Mouse (Mus musculus) CH12.LX (cell line): Measurements from ENCODE around the gene Phykpl. TPM values are rescaled to one million over a fixed set of nuclear protein-coding genes. Genes with fewer than 3 reads are reported as not detected.
A peak's percentile ranks its signal among the peaks of the same experiment; 100 is the strongest.

Source experiments
- DNase-seq: peaks from one replicate; pipeline ENCODE4 v3.0.0-alpha.2; 2013; ENCODE audit errors: extremely low read depth
- H3K27ac ChIP-seq: 2 replicates; pipeline ENCODE4 v1.5.1; 2012; ENCODE audit warnings: low read depth, mild to moderate bottlenecking, control low read depth, moderate library complexity; ENCODE audit not compliant: insufficient read depth
- H3K27me3 ChIP-seq: replicated peaks from 2 replicates; pipeline ENCODE3; 2012; ENCODE audit warnings: inconsistent platforms
- H3K36me3 ChIP-seq, 2 experiments: replicated peaks in 1 of 2; 2 replicates each; pipeline versions ENCODE3 to v1.6.1; 2012; ENCODE audit warnings: inconsistent platforms in 1 of 2, low read length in 1 of 2, mild to moderate bottlenecking in 1 of 2, mixed read lengths in 1 of 2, moderate library complexity in 1 of 2; ENCODE audit not compliant: control insufficient read depth in 1 of 2, insufficient read depth in 1 of 2
- H3K4me1 ChIP-seq, 2 experiments: 2 replicates each; pipeline ENCODE4 v1.6.1; 2012; ENCODE audit warnings: inconsistent platforms in 1 of 2, moderate library complexity in 1 of 2; ENCODE audit not compliant: insufficient read depth in 2 of 2, control insufficient read depth in 1 of 2
- H3K4me2 ChIP-seq: 2 replicates; pipeline ENCODE4 v1.6.1; 2012; ENCODE audit warnings: low read depth, mild to moderate bottlenecking, control low read depth; ENCODE audit not compliant: poor library complexity, insufficient read depth, severe bottlenecking
- H3K4me3 ChIP-seq, 3 experiments: fragments of 150-350 bp in 1 of 3; sonication (generic) in 1 of 3; replicated peaks in 1 of 3; 2 replicates each; pipeline versions ENCODE3 to v1.5.1; 2011 to 2012; ENCODE audit warnings: low read depth in 2 of 3, low read length in 2 of 3, mild to moderate bottlenecking in 2 of 3, moderate library complexity in 2 of 3, control low read depth in 1 of 3, improper control_type of control experiment in 1 of 3, inconsistent platforms in 1 of 3, mixed read lengths in 1 of 3; ENCODE audit not compliant: poor library complexity in 1 of 3
- H3K79me2 ChIP-seq: replicated peaks from 2 replicates; pipeline ENCODE4 v1.6.1; 2012; ENCODE audit warnings: mild to moderate bottlenecking, moderate library complexity; ENCODE audit not compliant: control insufficient read depth, poor library complexity, insufficient read depth, severe bottlenecking; ENCODE audit errors: extremely low read depth
- H3K9ac ChIP-seq: 2 replicates; pipeline ENCODE4 v1.6.1; 2012; ENCODE audit warnings: low read depth, mild to moderate bottlenecking, control low read depth, moderate library complexity; ENCODE audit not compliant: insufficient read depth
- H3K9me3 ChIP-seq: replicated peaks from 2 replicates; pipeline ENCODE3; 2012; ENCODE audit warnings: low read length, inconsistent platforms, mixed read lengths
- BHLHE40 ChIP-seq: IDR thresholded peaks from 2 replicates; pipeline ENCODE4 v1.6.1; 2011; ENCODE audit warnings: mild to moderate bottlenecking, low read depth, low read length, improper control_type of control experiment
- CHD1 ChIP-seq: IDR thresholded peaks from 2 replicates; pipeline ENCODE4 v1.6.1; 2012; ENCODE audit warnings: low read depth, low read length, improper control_type of control experiment, inconsistent platforms
- CHD2 ChIP-seq: IDR thresholded peaks from 2 replicates; pipeline ENCODE4 v1.6.1; 2011; ENCODE audit warnings: low read length, improper control_type of control experiment
- CTCF ChIP-seq, 2 experiments: IDR thresholded peaks in 1 of 2; conservative IDR thresholded peaks in 1 of 2; 2 replicates each; pipeline ENCODE4 v1.5.1; 2011 to 2012; ENCODE audit warnings: low read depth in 2 of 2, low read length in 2 of 2, improper control_type of control experiment in 1 of 2, inconsistent platforms in 1 of 2, mild to moderate bottlenecking in 1 of 2, moderate library complexity in 1 of 2
- E2F4 ChIP-seq: IDR thresholded peaks from 2 replicates; pipeline ENCODE4 v1.6.1; 2011; ENCODE audit warnings: low read depth, low read length, improper control_type of control experiment; ENCODE audit not compliant: insufficient replicate concordance
- ELF1 ChIP-seq: IDR thresholded peaks from 2 replicates; pipeline ENCODE4 v1.6.1; 2014; ENCODE audit warnings: low read depth, mild to moderate bottlenecking, inconsistent platforms, low read length, improper control_type of control experiment
- EP300 ChIP-seq: IDR thresholded peaks from 2 replicates; pipeline ENCODE4 v1.6.1; 2011; ENCODE audit warnings: low read length, improper control_type of control experiment
- ETS1 ChIP-seq: conservative IDR thresholded peaks from 2 replicates; pipeline ENCODE4 v1.6.1; 2012; ENCODE audit warnings: low read depth, mild to moderate bottlenecking, inconsistent platforms, low read length, improper control_type of control experiment, moderate library complexity
- HCFC1 ChIP-seq: IDR thresholded peaks from 2 replicates; pipeline ENCODE4 v1.6.1; 2012; ENCODE audit warnings: low read depth, mild to moderate bottlenecking, inconsistent platforms, low read length, improper control_type of control experiment
- IRF4 ChIP-seq: IDR thresholded peaks from 2 replicates; pipeline ENCODE4 v1.6.1; 2014; ENCODE audit warnings: low read depth, mild to moderate bottlenecking, inconsistent platforms, low read length, improper control_type of control experiment
- JUN ChIP-seq: IDR thresholded peaks from 2 replicates; pipeline ENCODE4 v1.6.1; 2011; ENCODE audit warnings: low read depth, mild to moderate bottlenecking, low read length, improper control_type of control experiment, moderate library complexity; ENCODE audit not compliant: insufficient read depth
- JUND ChIP-seq: conservative IDR thresholded peaks from 2 replicates; pipeline ENCODE4 v1.6.1; 2011; ENCODE audit warnings: low read depth, low read length, improper control_type of control experiment
- KAT2A ChIP-seq: IDR thresholded peaks from 2 replicates; pipeline ENCODE4 v1.6.1; 2012; ENCODE audit warnings: low read length, improper control_type of control experiment, inconsistent platforms; ENCODE audit not compliant: insufficient replicate concordance
- MAFK ChIP-seq: IDR thresholded peaks from 2 replicates; pipeline ENCODE4 v1.6.1; 2011; ENCODE audit warnings: low read length, improper control_type of control experiment; ENCODE audit not compliant: insufficient replicate concordance
- MAX ChIP-seq: IDR thresholded peaks from 2 replicates; pipeline ENCODE4 v1.6.1; 2011; ENCODE audit warnings: low read length, improper control_type of control experiment
- MAZ ChIP-seq: IDR thresholded peaks from 2 replicates; pipeline ENCODE4 v1.6.1; 2012; ENCODE audit warnings: low read depth, mild to moderate bottlenecking, inconsistent platforms, low read length, improper control_type of control experiment, moderate library complexity
- MEF2A ChIP-seq: IDR thresholded peaks from 2 replicates; pipeline ENCODE4 v1.6.1; 2014; ENCODE audit warnings: low read depth, mild to moderate bottlenecking, inconsistent platforms, low read length, improper control_type of control experiment, borderline replicate concordance
- MXI1 ChIP-seq: IDR thresholded peaks from 2 replicates; pipeline ENCODE4 v1.6.1; 2011; ENCODE audit warnings: mild to moderate bottlenecking, low read depth, low read length, improper control_type of control experiment
- MYC ChIP-seq: IDR thresholded peaks from 2 replicates; pipeline ENCODE4 v1.6.1; 2011; ENCODE audit warnings: low read depth, mild to moderate bottlenecking, improper control_type of control experiment, low read length
- NELFE ChIP-seq: IDR thresholded peaks from 2 replicates; pipeline ENCODE4 v1.6.1; 2011; ENCODE audit warnings: low read depth, low read length, improper control_type of control experiment
- NRF1 ChIP-seq: IDR thresholded peaks from 2 replicates; pipeline ENCODE4 v1.6.1; 2014; ENCODE audit warnings: low read depth, mild to moderate bottlenecking, inconsistent platforms, low read length, improper control_type of control experiment, moderate library complexity
- PAX5 ChIP-seq: IDR thresholded peaks from 2 replicates; pipeline ENCODE4 v1.6.1; 2012; ENCODE audit warnings: low read length, inconsistent platforms, mixed read lengths
- POLR2A ChIP-seq: IDR thresholded peaks from 2 replicates; pipeline ENCODE4 v1.6.1; 2011; ENCODE audit warnings: low read depth, mild to moderate bottlenecking, improper control_type of control experiment, low read length
- POLR2AphosphoS2 ChIP-seq: IDR thresholded peaks from 2 replicates; pipeline ENCODE4 v1.6.1; 2011; ENCODE audit warnings: low read depth, low read length, improper control_type of control experiment
- RAD21 ChIP-seq: IDR thresholded peaks from 2 replicates; pipeline ENCODE4 v1.6.1; 2011; ENCODE audit warnings: low read depth, mild to moderate bottlenecking, low read length, improper control_type of control experiment, moderate library complexity
- RCOR1 ChIP-seq: conservative IDR thresholded peaks from 2 replicates; pipeline ENCODE4 v1.6.1; 2012; ENCODE audit warnings: low read depth, mild to moderate bottlenecking, inconsistent platforms, low read length, improper control_type of control experiment
- SIN3A ChIP-seq: IDR thresholded peaks from 2 replicates; pipeline ENCODE4 v1.6.1; 2012; ENCODE audit warnings: low read length, improper control_type of control experiment, inconsistent platforms
- SMC3 ChIP-seq: IDR thresholded peaks from 2 replicates; pipeline ENCODE4 v1.6.1; 2011; ENCODE audit warnings: low read depth, low read length, improper control_type of control experiment
- TBP ChIP-seq: conservative IDR thresholded peaks from 2 replicates; pipeline ENCODE4 v1.6.1; 2011; ENCODE audit warnings: low read depth, low read length, improper control_type of control experiment
- TCF12 ChIP-seq: IDR thresholded peaks from 2 replicates; pipeline ENCODE4 v1.6.1; 2014; ENCODE audit warnings: low read depth, mild to moderate bottlenecking, inconsistent platforms, low read length, improper control_type of control experiment
- UBTF ChIP-seq: IDR thresholded peaks from 2 replicates; pipeline ENCODE4 v1.6.1; 2012; ENCODE audit warnings: low read depth, mild to moderate bottlenecking, inconsistent platforms, low read length, improper control_type of control experiment, moderate library complexity
- USF1 ChIP-seq: IDR thresholded peaks from 2 replicates; pipeline ENCODE4 v1.6.1; 2014; ENCODE audit warnings: low read depth, mild to moderate bottlenecking, inconsistent platforms, low read length, improper control_type of control experiment
- ZC3H11A ChIP-seq: IDR thresholded peaks from 2 replicates; pipeline ENCODE4 v1.6.1; 2012; ENCODE audit warnings: low read depth, mild to moderate bottlenecking, inconsistent platforms, low read length, improper control_type of control experiment
- ZKSCAN1 ChIP-seq: IDR thresholded peaks from 2 replicates; pipeline ENCODE4 v1.6.1; 2012; ENCODE audit warnings: low read depth, inconsistent platforms, low read length, improper control_type of control experiment, borderline replicate concordance
- ZMIZ1 ChIP-seq: IDR thresholded peaks from 2 replicates; pipeline ENCODE4 v1.6.1; 2012; ENCODE audit warnings: low read depth, mild to moderate bottlenecking, inconsistent platforms, low read length, improper control_type of control experiment
- ZNF384 ChIP-seq: IDR thresholded peaks from 2 replicates; pipeline ENCODE4 v1.6.1; 2012; ENCODE audit warnings: low read depth, low read length, improper control_type of control experiment, inconsistent platforms
- dilution Hi-C: fragments of 300-500 bp; cut with MboI; formaldehyde crosslinking; loops from 2 replicates; pipeline ENCODE4 v1.14.3; 2020; ENCODE audit warnings: low sequenced_read_pairs; ENCODE audit not compliant: extremely low pct_unique_long_range_greater_than_20kb, extremely low pct_ligation_motif_present
- in situ Hi-C: fragments of 300-500 bp; cut with MboI; formaldehyde crosslinking; loops from 3 replicates; pipeline ENCODE4 v1.14.3; 2019; ENCODE audit warnings: low sequenced_read_pairs, low pct_ligation_motif_present, low pct_unique_long_range_greater_than_20kb, mixed read lengths
- polyA plus RNA-seq: library from polyadenylated mRNA; unstranded; fragments of >175 nt; gene quantifications from 2 replicates; pipeline ENCODE4 v1.2.1, GENCODE M21; 2012; ENCODE audit warnings: low read depth; ENCODE audit not compliant: insufficient read length
- total RNA-seq, 2 experiments: library from RNA; depleted of rRNA; stranded (reverse); fragments of 300-350 nt in 1 of 2; fragments of >200 nt in 1 of 2; gene quantifications; 2 replicates each; pipeline ENCODE4 v1.2.3; 2012 to 2014

Phykpl gene
- total and polyA plus RNA-seq, 3 experiments: 25.2 to 44.0 (median 30.9) TPM

GRCm38 (mm10) chr11:51644217-51644616, 59.7 kb downstream of the Phykpl start:
- dilution Hi-C loops (no loop called here), in situ Hi-C loops (no loop called here)
- Histone ChIP-seq H3K9ac (peak overlapping the region; percentile 39), H3K27ac (peak overlapping the region; percentile 93), H3K9me3 (no peaks in the 10 kb centered on the region), H3K4me3 (peak overlapping the region; percentile 14 to 37 (median 15)), H3K4me1 (peaks cover 46 to 98% of the 10 kb centered on the region in 2 experiments), H3K79me2 (0 out of 2 replicates have a peak, but pooled peaks cover 6% of the 10 kb centered on the region), H3K4me2 (peak overlapping the region; percentile 2), H3K27me3 (no peaks in the 10 kb centered on the region), H3K36me3 (peaks cover 15 to 61% of the 10 kb centered on the region in 2 experiments)
- DNase-seq: peak; percentile 99
- TF ChIP-seq POLR2AphosphoS2 (no peak), RAD21 (no peak; the same call in 1 of the 2 replicates), MXI1 (peak; percentile 60; the same call in 1 of the 2 replicates), MAZ (peak; percentile 62; the same call in 1 of the 2 replicates), NELFE (peak; percentile 78), PAX5 (no peak), SMC3 (no peak), NRF1 (peak; percentile 95), KAT2A (no peak), ZKSCAN1 (no peak), ZC3H11A (no peak), E2F4 (no peak), USF1 (no peak), ELF1 (no peak), HCFC1 (0 out of 2 replicates have a peak, but pooled peaks have one; percentile 24), ZMIZ1 (no peak), CTCF (conservative IDR thresholded peaks at IDR 0.05 in 1 of 2, IDR thresholded peaks at IDR 0.05 in 1 of 2; ENCODE audit: low read depth in 2 of 2, low read length in 2 of 2) (no peak), JUN (no peak), POLR2A (peak; percentile 68), CHD2 (no peak; the same call in 1 of the 2 replicates), TCF12 (peak; percentile 97), CHD1 (0 out of 2 replicates have a peak, but pooled peaks have one; percentile 85), MAX (peak; percentile 72), ZNF384 (no peak), SIN3A (peak; percentile 58), ETS1 (peak; percentile 79), MYC (peak; percentile 83; the same call in 1 of the 2 replicates), UBTF (peak; percentile 92), MEF2A (peak; percentile 76), EP300 (peak; percentile 90), IRF4 (peak; percentile 62; the same call in 1 of the 2 replicates), TBP (peak; percentile 90), MAFK (no peak), BHLHE40 (peak; percentile 71), JUND (no peak), RCOR1 (peak; percentile 45; the same call in 1 of the 2 replicates)
- TF ChIP-seq, all 38 proteins: peak for 19
